Mouse (Mus musculus) myocyte (in vitro differentiated cells): ENCODE results near the gene Kcnq4. TPM values are rescaled to one million over a fixed set of nuclear protein-coding genes. Genes with fewer than 3 reads are reported as not detected.
A peak's percentile ranks its signal among the peaks of the same experiment; 100 is the strongest.

ENCODE experiments used
- H3K27me3 ChIP-seq: one replicate; pipeline ENCODE4 v1.6.1; 2011; ENCODE audit not compliant: control insufficient read depth, insufficient read depth, insufficient read length
- H3K36me3 ChIP-seq: one replicate; pipeline ENCODE4 v1.6.1; 2011; ENCODE audit not compliant: control insufficient read depth, insufficient read depth
- H3K4me2 ChIP-seq: one replicate; pipeline ENCODE4 v1.6.1; 2011; ENCODE audit warnings: low read depth, control low read depth
- H3K4me3 ChIP-seq: one replicate; pipeline ENCODE4 v1.5.1; 2011; ENCODE audit warnings: mild to moderate bottlenecking, control low read depth, moderate library complexity
- H3K79me2 ChIP-seq: one replicate; pipeline ENCODE4 v1.6.1; 2011; ENCODE audit not compliant: control insufficient read depth, insufficient read depth
- H3ac ChIP-seq: one replicate; pipeline ENCODE4 v1.6.1; 2011; ENCODE audit not compliant: control insufficient read depth, insufficient read length
- CEBPB ChIP-seq: IDR thresholded peaks from 2 replicates; pipeline ENCODE4 v1.6.1; 2011; ENCODE audit warnings: mild to moderate bottlenecking, moderate library complexity; ENCODE audit not compliant: poor library complexity, insufficient read depth, severe bottlenecking
- E2F4 ChIP-seq: IDR thresholded peaks from one replicate; pipeline ENCODE4 v1.6.1; 2011; ENCODE audit warnings: mild to moderate bottlenecking, control low read depth, moderate library complexity; ENCODE audit not compliant: insufficient read depth
- MAX ChIP-seq: IDR thresholded peaks from one replicate; pipeline ENCODE4 v1.6.1; 2011; ENCODE audit warnings: low read depth, mild to moderate bottlenecking, control low read depth
- MYOD1 ChIP-seq, 3 experiments: IDR thresholded peaks; one replicate each; pipeline ENCODE4 v1.6.1; 2011; ENCODE audit warnings: control low read depth in 2 of 3, low read depth in 2 of 3, mild to moderate bottlenecking in 2 of 3, moderate library complexity in 1 of 3; ENCODE audit not compliant: insufficient read length in 2 of 3, control insufficient read depth in 1 of 3
- MYOG ChIP-seq, 3 experiments: IDR thresholded peaks; one replicate each; pipeline ENCODE4 v1.6.1; 2011; ENCODE audit warnings: control low read depth in 2 of 3, low read depth in 2 of 3, mild to moderate bottlenecking in 2 of 3; ENCODE audit not compliant: insufficient read length in 2 of 3, control insufficient read depth in 1 of 3, insufficient read depth in 1 of 3
- POLR2A ChIP-seq: IDR thresholded peaks from one replicate; pipeline ENCODE4 v1.6.1; 2011; ENCODE audit warnings: low read depth, mild to moderate bottlenecking, control low read depth, moderate library complexity; ENCODE audit not compliant: insufficient read length
- POLR2AphosphoS2 ChIP-seq: IDR thresholded peaks from one replicate; pipeline ENCODE4 v1.6.1; 2011; ENCODE audit warnings: low read depth, control low read depth; ENCODE audit not compliant: insufficient read length
- REST ChIP-seq: IDR thresholded peaks from one replicate; pipeline ENCODE4 v1.6.1; 2011; ENCODE audit warnings: mild to moderate bottlenecking, control low read depth, moderate library complexity; ENCODE audit not compliant: insufficient read depth, insufficient read length
- SRF ChIP-seq: IDR thresholded peaks from one replicate; pipeline ENCODE4 v1.6.1; 2011; ENCODE audit warnings: low read depth; ENCODE audit not compliant: control insufficient read depth, insufficient read length
- TCF12 ChIP-seq: IDR thresholded peaks from one replicate; pipeline ENCODE4 v1.6.1; 2011; ENCODE audit warnings: mild to moderate bottlenecking, control low read depth; ENCODE audit not compliant: poor library complexity, insufficient read depth, severe bottlenecking
- TCF3 ChIP-seq: IDR thresholded peaks from one replicate; pipeline ENCODE4 v1.6.1; 2011; ENCODE audit warnings: low read depth, control low read depth; ENCODE audit not compliant: insufficient read length
- USF1 ChIP-seq: IDR thresholded peaks from one replicate; pipeline ENCODE4 v1.6.1; 2011; ENCODE audit warnings: low read depth, mild to moderate bottlenecking, control low read depth, moderate library complexity
- polyA plus RNA-seq: library from polyadenylated mRNA; unstranded; fragments of >200 nt; fragmentation: generic; extraction: Trizol; gene quantifications from one replicate; pipeline ENCODE4 v1.2.1, GENCODE M21; 2012; ENCODE audit warnings: missing spikeins

Gene Kcnq4
- polyA plus RNA-seq, 1 experiment = 23.1 TPM

DNA sequence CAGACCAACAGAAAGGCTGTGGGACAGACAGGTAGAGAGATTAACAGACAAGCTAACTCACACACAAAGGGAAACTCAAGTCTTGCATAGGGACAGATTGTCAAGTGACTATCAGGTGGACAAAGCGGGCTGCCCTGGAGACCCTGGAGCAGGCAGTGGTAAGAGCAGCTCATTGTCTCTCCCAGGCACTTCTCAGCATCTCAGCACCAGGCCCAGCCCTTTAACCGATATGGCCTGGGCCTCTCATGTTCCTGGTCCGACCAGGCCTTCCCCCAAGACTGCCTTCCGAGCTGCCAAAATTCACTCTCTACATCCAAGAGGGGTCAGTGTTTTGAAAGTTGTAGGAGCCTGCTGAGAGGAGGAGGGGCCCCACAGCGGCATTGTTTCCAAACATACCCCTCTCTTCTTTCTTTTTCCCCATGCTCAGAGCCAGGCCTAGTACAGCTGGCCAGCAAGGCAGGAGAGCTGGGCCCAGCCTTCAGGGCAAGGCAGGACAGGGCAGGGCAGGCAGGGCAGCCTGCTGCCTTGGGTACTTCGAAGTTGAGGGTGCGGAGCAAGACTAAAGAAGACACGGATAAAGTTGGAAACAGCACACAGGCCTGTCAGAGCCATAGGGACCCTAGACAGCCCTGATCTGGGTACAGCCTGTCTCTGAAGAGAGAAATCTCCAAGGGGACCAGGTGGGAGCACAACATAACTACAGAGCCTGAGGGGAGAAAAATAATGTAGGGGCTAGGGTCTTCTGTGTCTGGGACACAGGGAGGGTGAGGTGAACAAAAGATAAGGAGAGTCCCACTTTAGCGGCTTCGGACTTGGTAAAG, 2.5 kb downstream of the Kcnq4 start:
- TF ChIP-seq REST (no peak), TCF12 (no peak), USF1 (no peak), E2F4 (no peak), CEBPB (no peak), POLR2A (no peak), MYOG (IDR thresholded peaks at IDR 0.05; ENCODE audit: control insufficient read depth in 1 of 3, insufficient read depth in 1 of 3, insufficient read length in 2 of 3, low read depth in 2 of 3) (no peak), SRF (no peak), MAX (no peak), POLR2AphosphoS2 (no peak), MYOD1 (IDR thresholded peaks at IDR 0.05; ENCODE audit: control insufficient read depth in 1 of 3, insufficient read length in 2 of 3, low read depth in 2 of 3) (no peak), TCF3 (no peak)
- Histone ChIP-seq H3K27me3 (peaks cover 12% of the 10 kb centered on the region), H3K79me2 (no peaks in the 10 kb centered on the region), H3K4me2 (peak overlapping the region; percentile 56), H3ac (peak overlapping the region; percentile 18), H3K36me3 (no peaks in the 10 kb centered on the region), H3K4me3 (peak overlapping the region; percentile 28)

- Histone ChIP-seq H3K4me3 (no peak overlapping the region), H3K4me2 (peak overlapping the region; percentile 56), H3K79me2 (no peaks in the 10 kb centered on the region), H3K27me3 (peaks cover 11% of the 10 kb centered on the region), H3ac (no peak overlapping the region), H3K36me3 (no peaks in the 10 kb centered on the region)
- no peak for TF ChIP-seq E2F4
- TF ChIP-seq TCF12 = no peak
- TF ChIP-seq USF1 = no peak
- no peak for TF ChIP-seq POLR2A
- TF ChIP-seq MYOG (IDR thresholded peaks at IDR 0.05; ENCODE audit: control insufficient read depth in 1 of 3, insufficient read depth in 1 of 3, insufficient read length in 2 of 3, low read depth in 2 of 3) = no peak
- TF ChIP-seq SRF = no peak
- no peak for TF ChIP-seq POLR2AphosphoS2
- TF ChIP-seq MAX = no peak
- TF ChIP-seq REST = no peak
- no peak for TF ChIP-seq MYOD1 (IDR thresholded peaks at IDR 0.05; ENCODE audit: control insufficient read depth in 1 of 3, insufficient read length in 2 of 3, low read depth in 2 of 3)
- TF ChIP-seq TCF3 = no peak
- no peak for TF ChIP-seq CEBPB
Measured at GRCm38 (mm10) chr4:120743636-120744035, 4.8 kb downstream of the Kcnq4 start.

DNA sequence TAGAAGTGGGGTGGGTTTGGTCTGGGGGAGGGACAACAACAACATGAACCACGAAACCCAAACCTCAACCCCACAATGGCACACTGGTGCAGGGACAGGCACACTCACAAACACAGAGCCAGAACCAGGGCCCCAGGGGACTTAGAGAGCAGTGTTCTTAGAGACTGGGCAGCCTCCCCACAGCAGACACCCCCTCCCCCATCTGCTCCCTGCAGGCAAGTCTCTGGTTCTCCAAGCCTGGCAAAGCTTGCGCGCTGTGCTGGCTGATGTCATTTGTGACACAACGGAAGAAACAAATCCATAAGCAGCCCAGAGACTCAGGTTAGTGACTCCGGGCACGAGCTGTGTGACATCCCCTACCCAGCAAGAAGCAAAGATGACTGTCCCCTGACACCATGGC, 7.1 kb downstream of the Kcnq4 start:
- no peak overlapping the region for H3K4me2 ChIP-seq
- no peak overlapping the region for H3ac ChIP-seq
- H3K36me3 ChIP-seq = no peaks in the 10 kb centered on the region
- H3K79me2 ChIP-seq = no peaks in the 10 kb centered on the region
- peaks cover 4% of the 10 kb centered on the region for H3K27me3 ChIP-seq
- no peak overlapping the region for H3K4me3 ChIP-seq
- TF ChIP-seq REST (no peak), MYOG (IDR thresholded peaks at IDR 0.05; ENCODE audit: control insufficient read depth in 1 of 3, insufficient read depth in 1 of 3, insufficient read length in 2 of 3, low read depth in 2 of 3) (no peak), POLR2AphosphoS2 (no peak), TCF3 (no peak), TCF12 (no peak), E2F4 (no peak), MYOD1 (IDR thresholded peaks at IDR 0.05; ENCODE audit: control insufficient read depth in 1 of 3, insufficient read length in 2 of 3, low read depth in 2 of 3) (no peak), CEBPB (no peak), SRF (no peak), POLR2A (no peak), MAX (no peak), USF1 (no peak)

- Histone ChIP-seq H3K79me2 (no peaks in the 10 kb centered on the region), H3K27me3 (no peaks in the 10 kb centered on the region), H3K4me3 (no peak overlapping the region), H3K36me3 (no peaks in the 10 kb centered on the region), H3K4me2 (no peak overlapping the region), H3ac (no peak overlapping the region)
- TF ChIP-seq TCF3 (peak; percentile 51), USF1 (peak; percentile 8), E2F4 (no peak), POLR2A (no peak), POLR2AphosphoS2 (no peak), MAX (no peak), MYOD1 (IDR thresholded peaks at IDR 0.05; ENCODE audit: control insufficient read depth in 1 of 3, insufficient read length in 2 of 3, low read depth in 2 of 3) (peak; percentile 45 to 96 (median 81)), REST (no peak), CEBPB (no peak), TCF12 (peak; percentile 42), MYOG (IDR thresholded peaks at IDR 0.05; ENCODE audit: control insufficient read depth in 1 of 3, insufficient read depth in 1 of 3, insufficient read length in 2 of 3, low read depth in 2 of 3) (peak; percentile 59 to 96 (median 89)), SRF (no peak)
Measured at GRCm38 (mm10) chr4:120734012-120734622, 14.3 kb downstream of the Kcnq4 start.
